ENCODE assay signal across 8 mouse cellular contexts in the genomic region with DNA sequence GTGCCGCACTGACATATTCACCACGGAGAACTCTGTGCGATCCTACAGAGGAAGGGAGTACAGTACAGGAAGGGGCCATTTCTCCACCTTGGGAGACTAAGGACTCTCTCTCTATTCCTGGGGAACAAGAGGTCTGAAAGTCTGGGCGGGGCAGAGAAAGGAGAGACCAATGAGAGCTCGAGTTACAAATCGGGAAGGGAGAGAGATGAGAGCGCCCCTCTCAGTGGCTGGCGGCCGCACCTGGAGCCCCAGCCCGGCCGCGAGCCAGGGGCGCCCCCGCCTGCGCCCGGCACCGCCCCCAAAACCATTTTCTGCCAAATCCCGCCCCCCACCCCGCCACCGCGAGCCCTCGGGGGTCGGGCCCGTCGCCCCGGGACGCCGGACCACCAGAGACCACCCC. TPM values are rescaled to one million over a fixed set of nuclear protein-coding genes. Genes with fewer than 3 reads are reported as not detected.
DNase-seq lines count a peak whose midpoint lies in the region; ATAC-seq lines count a peak whose summit lies in the region.

No protein-coding gene starts in this region.

- under 1% methylated on average over 13 of the region's 28 CpGs for WGBS in embryonic facial prominence, embryonic 11.5 days
- WGBS in midbrain, embryonic 12.5 days = 1% methylated on average over 17 of the region's 28 CpGs

- DNase-seq in 3T3-L1 (ENCODE audit: low read depth, low spot score) = peak; percentile 92
- DNase-seq in adrenal gland, postnatal 25 days = peak; percentile 88
- peak; percentile 94 for DNase-seq in embryonic facial prominence, embryonic 11.5 days (ENCODE audit: low spot score)
- DNase-seq in heart, adult 11 months = peak; percentile 100
- DNase-seq in kidney, adult 11 months = peak; percentile 92
- peak; percentile 83 for DNase-seq in left cerebral cortex, postnatal 4 days
- peak; percentile 84 to 93 for DNase-seq in spleen, adult 18-20 months

- H3K9me3 ChIP-seq in embryonic facial prominence, embryonic 11.5 days (replicated peaks; ENCODE audit: control insufficient read depth, low read length) = no peaks in the 10 kb centered on the region
- no peaks in the 10 kb centered on the region for H3K9me3 ChIP-seq in midbrain, embryonic 12.5 days

- H3K9ac ChIP-seq in embryonic facial prominence, embryonic 11.5 days (replicated peaks; ENCODE audit: low read length) = peak overlapping the region; percentile 98
- peak overlapping the region; percentile 99 for H3K9ac ChIP-seq in midbrain, embryonic 12.5 days (replicated peaks)

- H3K4me2 ChIP-seq in embryonic facial prominence, embryonic 11.5 days (ENCODE audit: low read depth, low read length) = peak overlapping the region; percentile 71
- peak overlapping the region; percentile 69 for H3K4me2 ChIP-seq in midbrain, embryonic 12.5 days (replicated peaks)

- H3K36me3 ChIP-seq in embryonic facial prominence, embryonic 11.5 days (replicated peaks; ENCODE audit: control insufficient read depth, insufficient read depth, low read depth, low read length) = no peaks in the 10 kb centered on the region
- H3K36me3 ChIP-seq in midbrain, embryonic 12.5 days = peaks cover 40% of the 10 kb centered on the region

- peak overlapping the region; percentile 97 for H3K27ac ChIP-seq in embryonic facial prominence, embryonic 11.5 days (replicated peaks; ENCODE audit: low read depth, low read length)
- peak overlapping the region; percentile 96 for H3K27ac ChIP-seq in midbrain, embryonic 12.5 days (replicated peaks)

- peak; percentile 77 for ATAC-seq in embryonic facial prominence, embryonic 11.5 days (replicated peaks; ENCODE audit: insufficient number of reproducible peaks, low FRiP score, low TSS enrichment, low read depth)
- ATAC-seq in midbrain, embryonic 12.5 days (ENCODE audit: low FRiP score, low read depth) = peak; percentile 84

- intact Hi-C loops in left cerebral cortex, postnatal 4 days (cut with DNase I) = no loop called here

- H3K4me3 ChIP-seq in embryonic facial prominence, embryonic 11.5 days (ENCODE audit: low read depth, low read length) = peak overlapping the region; percentile 99
- peak overlapping the region; percentile 98 for H3K4me3 ChIP-seq in midbrain, embryonic 12.5 days

- H3K4me1 ChIP-seq in embryonic facial prominence, embryonic 11.5 days (ENCODE audit: control insufficient read depth, insufficient read depth, low read length) = no peaks in the 10 kb centered on the region
- H3K4me1 ChIP-seq in midbrain, embryonic 12.5 days = peaks cover 20% of the 10 kb centered on the region

- no peaks in the 10 kb centered on the region for H3K27me3 ChIP-seq in embryonic facial prominence, embryonic 11.5 days (ENCODE audit: control insufficient read depth, insufficient read depth, low read length)
- no peaks in the 10 kb centered on the region for H3K27me3 ChIP-seq in midbrain, embryonic 12.5 days

RNA-seq across cellular contexts. Expression of a gene that starts 1.0 kb away (rescaled TPM):
- total RNA-seq in adrenal gland, postnatal 25 days (2021) = 80.8 and 101 TPM in 2 replicates
- polyA plus RNA-seq in embryonic facial prominence, embryonic 11.5 days (2014; fragmentation: Nextera tagmentation; extraction: Ambion mirVana) = 157 and 164 TPM in 2 replicates
- 100 to 1,000 TPM; 131 to 135 TPM for total RNA-seq in left cerebral cortex, postnatal 4 days (2021)
- 210 and 222 TPM in 2 replicates for polyA plus RNA-seq in midbrain, embryonic 12.5 days (2016; fragmentation: Nextera tagmentation; extraction: Ambion mirVana)

RNA-seq across cellular contexts. Expression of a gene that starts 46.2 kb away (rescaled TPM):
- 234 and 254 TPM in 2 replicates for total RNA-seq in adrenal gland, postnatal 25 days (2021)
- polyA plus RNA-seq in embryonic facial prominence, embryonic 11.5 days (2014; fragmentation: Nextera tagmentation; extraction: Ambion mirVana) = 1,073 and 1,266 TPM in 2 replicates
- total RNA-seq in left cerebral cortex, postnatal 4 days (2021) = 100 to 1,000 TPM; 102 to 103 TPM
- 718 and 726 TPM in 2 replicates for polyA plus RNA-seq in midbrain, embryonic 12.5 days (2016; fragmentation: Nextera tagmentation; extraction: Ambion mirVana)

Comparison
In these comparisons a context has a peak if more than half of its experiments do, and no peak if none do; other contexts are left out.
1. Peak in every context shown above with its lines: DNase-seq, ATAC-seq, H3K4me3 ChIP-seq and H3K27ac ChIP-seq.